Comparison of ENCODE assay signal across 14 mouse cellular contexts in the genomic region with DNA sequence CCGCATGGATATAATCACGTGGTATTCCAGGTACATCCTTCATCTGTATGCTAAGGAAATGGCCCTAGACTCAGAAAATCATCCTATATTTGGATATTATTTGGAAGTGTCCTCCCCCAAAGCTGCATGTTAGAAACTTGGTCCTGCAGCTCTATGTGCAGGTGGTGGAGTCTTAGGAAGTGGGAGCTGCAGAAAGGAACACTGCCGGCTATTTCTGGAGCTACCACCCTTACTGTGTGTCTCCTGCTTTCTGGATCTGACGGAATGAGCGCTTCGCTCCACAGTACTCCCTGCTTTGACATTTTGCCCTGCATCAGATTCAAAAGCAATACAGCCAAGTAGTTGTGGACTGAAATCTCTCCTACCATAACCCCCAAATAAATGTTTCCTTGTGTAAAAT.
"Had no signal": no experiment of that assay in that cellular context is flagged by ENCODE, and none has a peak within 500 bp of the region (broad histone marks: within the 10 kb centered on the region; RNA-seq: fewer than 3 reads in every experiment).

No protein-coding gene starts in this region.

- H3K4me2 ChIP-seq: liver, embryonic 13.5 days; midbrain, embryonic 11.5 days; stomach, embryonic 15.5 days had no signal

- DNase-seq: kidney, postnatal 25 days; layer of hippocampus, postnatal 36 days; liver, embryonic 13.5 days; lung, adult 2 months; lung, postnatal 14 days; lung, postnatal 4 days; right cerebral cortex, postnatal 14 days; spleen, adult 18-20 months; thymus, postnatal 25 days had no signal

- H3K4me3 ChIP-seq: layer of hippocampus, adult 2 months; left cerebral cortex, adult 2 months; liver, embryonic 13.5 days; stomach, embryonic 15.5 days had no signal

- H3K27ac ChIP-seq: kidney, postnatal 0 days; layer of hippocampus, adult 2 months; left cerebral cortex, adult 2 months; liver, embryonic 13.5 days; stomach, embryonic 15.5 days had no signal

- H3K27me3 ChIP-seq: liver, embryonic 13.5 days; stomach, embryonic 15.5 days had no signal

- H3K36me3 ChIP-seq: liver, embryonic 13.5 days; stomach, embryonic 15.5 days had no signal

- H3K9me3 ChIP-seq: liver, embryonic 13.5 days; stomach, embryonic 15.5 days had no signal

- H3K9ac ChIP-seq: liver, embryonic 13.5 days; stomach, embryonic 15.5 days had no signal

- H3K4me1 ChIP-seq: liver, embryonic 13.5 days; stomach, embryonic 15.5 days had no signal
